Mouse (Mus musculus) embryonic fibroblast, embryonic 13.5 days (primary cell): ENCODE results near the gene Cfap46. TPM values are rescaled to one million over a fixed set of nuclear protein-coding genes. Genes with fewer than 3 reads are reported as not detected.

Source experiments
- H3K27ac ChIP-seq: 2 replicates; pipeline ENCODE4 v1.5.1; 2012; ENCODE audit warnings: low read length, control low read depth, inconsistent platforms; ENCODE audit not compliant: insufficient read depth
- H3K4me1 ChIP-seq: 2 replicates; pipeline ENCODE4 v1.6.1; 2011; ENCODE audit warnings: low read length; ENCODE audit not compliant: control insufficient read depth, insufficient read depth
- H3K4me3 ChIP-seq: 2 replicates; pipeline ENCODE4 v1.5.1; 2011; ENCODE audit warnings: mild to moderate bottlenecking, control low read depth, low read length; ENCODE audit not compliant: insufficient read depth
- CTCF ChIP-seq: IDR thresholded peaks from 2 replicates; pipeline ENCODE4 v1.5.1; 2011; ENCODE audit warnings: mild to moderate bottlenecking, control low read depth, low read length, moderate library complexity, borderline replicate concordance; ENCODE audit not compliant: insufficient read depth
- POLR2A ChIP-seq: IDR thresholded peaks from 2 replicates; pipeline ENCODE4 v1.6.1; 2011; ENCODE audit warnings: low read depth, mild to moderate bottlenecking, control low read depth, low read length, moderate library complexity
- polyA plus RNA-seq: library from polyadenylated mRNA; stranded (reverse); fragments of >200 nt; gene quantifications from 2 replicates; pipeline ENCODE4 v1.2.4, GENCODE M21; 2011; ENCODE audit warnings: low read depth; ENCODE audit not compliant: missing spikeins, insufficient read length

The Cfap46 gene
- polyA plus RNA-seq, 1 experiment = not detected

- no peak overlapping the region for H3K4me3 ChIP-seq
- TF ChIP-seq CTCF = no peak
- TF ChIP-seq POLR2A = no peak
- no peaks in the 10 kb centered on the region for H3K4me1 ChIP-seq
- H3K27ac ChIP-seq = no peak overlapping the region
Observed at GRCm38 (mm10) chr7:139595862-139596261, 87.8 kb downstream of the Cfap46 start.

GRCm38 (mm10) chr7:139595311-139595710 is 88.3 kb downstream of the Cfap46 start:
- Histone ChIP-seq H3K27ac (no peak overlapping the region), H3K4me3 (no peak overlapping the region), H3K4me1 (no peaks in the 10 kb centered on the region)
- no peak for TF ChIP-seq POLR2A
- TF ChIP-seq CTCF = no peak

- H3K4me1 ChIP-seq = no peaks in the 10 kb centered on the region
- no peak overlapping the region for H3K4me3 ChIP-seq
- no peak for TF ChIP-seq CTCF
- no peak for TF ChIP-seq POLR2A
- no peak overlapping the region for H3K27ac ChIP-seq
Observed at GRCm38 (mm10) chr7:139591311-139591710, 92.3 kb downstream of the Cfap46 start.

GRCm38 (mm10) chr7:139590302-139590701 is 93.3 kb downstream of the Cfap46 start:
- Histone ChIP-seq H3K4me1 (no peaks in the 10 kb centered on the region), H3K27ac (no peak overlapping the region), H3K4me3 (no peak overlapping the region)
- TF ChIP-seq POLR2A (no peak), CTCF (peak; percentile 91)

GRCm38 (mm10) chr7:139587919-139588318 is 95.7 kb downstream of the Cfap46 start:
- TF ChIP-seq CTCF = no peak
- Histone ChIP-seq H3K27ac (no peak overlapping the region), H3K4me3 (no peak overlapping the region), H3K4me1 (no peaks in the 10 kb centered on the region)

GRCm38 (mm10) chr7:139585183-139585821 is 98.3 kb downstream of the Cfap46 start:
- no peak overlapping the region for H3K27ac ChIP-seq
- no peak overlapping the region for H3K4me3 ChIP-seq
- TF ChIP-seq CTCF (no peak), POLR2A (no peak)
- H3K4me1 ChIP-seq = no peaks in the 10 kb centered on the region

GRCm38 (mm10) chr7:139584221-139585175 is 99.1 kb downstream of the Cfap46 start:
- Histone ChIP-seq H3K27ac (no peak overlapping the region), H3K4me3 (no peak overlapping the region), H3K4me1 (no peaks in the 10 kb centered on the region)
- no peak for TF ChIP-seq POLR2A
- TF ChIP-seq CTCF = no peak

GRCm38 (mm10) chr7:139583094-139583737 is 100.4 kb downstream of the Cfap46 start:
- no peak overlapping the region for H3K4me3 ChIP-seq
- H3K4me1 ChIP-seq = no peaks in the 10 kb centered on the region
- no peak for TF ChIP-seq POLR2A
- H3K27ac ChIP-seq = no peak overlapping the region

- Histone ChIP-seq H3K4me3 (peak within 1 kb of the TSS; percentile 15; the same call in 1 of the 2 replicates), H3K4me1 (no peaks in the 10 kb centered on the region), H3K27ac (no peak within 1 kb of the TSS)
- no peak for TF ChIP-seq CTCF
- no peak for TF ChIP-seq POLR2A
Observed at GRCm38 (mm10) chr7:139582595-139582994, 101.0 kb downstream of the Cfap46 start, which contains the start of gene Nkx6-2. Gene Nkx6-2 (minus strand): TSS chr7:139582797.

- TF ChIP-seq POLR2A (no peak), CTCF (no peak)
- Histone ChIP-seq H3K27ac (no peak overlapping the region), H3K4me1 (no peaks in the 10 kb centered on the region), H3K4me3 (peak overlapping the region; percentile 15; the same call in 1 of the 2 replicates)
Observed at GRCm38 (mm10) chr7:139581801-139582571, 101.6 kb downstream of the Cfap46 start.
